Mouse (Mus musculus) spleen, adult 2 months (tissue): ENCODE data around the gene Lenep.

ENCODE experiments used
- CTCF ChIP-seq: fragments of 200-500 bp; IDR thresholded peaks from 2 replicates; pipeline ENCODE4 v1.5.1; 2011; ENCODE audit warnings: mild to moderate bottlenecking, inconsistent platforms; ENCODE audit not compliant: insufficient read depth, insufficient read length, insufficient replicate concordance; ENCODE audit errors: extremely low read depth
- POLR2A ChIP-seq: fragments of 200-500 bp; IDR thresholded peaks from 2 replicates; pipeline ENCODE4 v1.6.1; 2011; ENCODE audit warnings: low read depth, low read length, inconsistent platforms

GRCm38 (mm10) chr3:89367338-89367737, 35.3 kb downstream of the Lenep start:
- TF ChIP-seq CTCF = no peak
- TF ChIP-seq POLR2A = no peak
